Mouse (Mus musculus) embryonic facial prominence, embryonic 12.5 days (tissue): Measurements from ENCODE around the gene Ssxb9. TPM values are rescaled to one million over a fixed set of nuclear protein-coding genes. Genes with fewer than 3 reads are reported as not detected.
"Not testable (repeated sequence)": the region's sequence is repeated elsewhere in the genome, so short reads cannot be mapped to it uniquely, and the experiment has no call there.

Experiments used
- ATAC-seq: fragments of 200-750 bp; cut with Nextera tagmentation; 2 replicates; pipeline ENCODE4 v1.8.0; 2017; ENCODE audit not compliant: insufficient number of reproducible peaks, insufficient read depth, low FRiP score, low TSS enrichment
- H3K27ac ChIP-seq: fragments of 300-500 bp; sonication (generic); 2 replicates; pipeline ENCODE4 v1.5.1; 2016; ENCODE audit warnings: mild to moderate bottlenecking
- H3K27me3 ChIP-seq: fragments of 300-500 bp; sonication (generic); 2 replicates; pipeline ENCODE4 v1.6.1; 2016; ENCODE audit warnings: mild to moderate bottlenecking, moderate library complexity
- H3K36me3 ChIP-seq: fragments of 300-500 bp; sonication (generic); 2 replicates; pipeline ENCODE4 v1.6.1; 2016; ENCODE audit warnings: mild to moderate bottlenecking
- H3K4me1 ChIP-seq: fragments of 300-500 bp; sonication (generic); 2 replicates; pipeline ENCODE4 v1.6.1; 2016
- H3K4me2 ChIP-seq: fragments of 300-500 bp; sonication (generic); replicated peaks from 2 replicates; pipeline ENCODE4 v1.6.1; 2016; ENCODE audit warnings: mild to moderate bottlenecking, moderate library complexity
- H3K4me3 ChIP-seq: fragments of 300-500 bp; sonication (generic); 2 replicates; pipeline ENCODE4 v1.5.1; 2016; ENCODE audit warnings: mild to moderate bottlenecking
- H3K9ac ChIP-seq: fragments of 300-500 bp; sonication (generic); 2 replicates; pipeline ENCODE4 v1.6.1; 2016; ENCODE audit warnings: mild to moderate bottlenecking, moderate library complexity
- H3K9me3 ChIP-seq: fragments of 300-500 bp; sonication (generic); 2 replicates; pipeline ENCODE4 v1.6.1; 2016; ENCODE audit warnings: mild to moderate bottlenecking, moderate library complexity
- WGBS: fragments of 180-500 bp; shearing (Covaris S2); methylation state at CpG from one replicate; pipeline ENCODE4 v1.1.7; 2016; 5-methylcytosine and 5-hydroxymethylcytosine counted together
- polyA plus RNA-seq: library from polyadenylated mRNA; unstranded; fragments of >200 nt; fragmentation: Nextera tagmentation; extraction: Ambion mirVana; gene quantifications from 2 replicates; pipeline ENCODE4 v1.2.1, GENCODE M21; 2016

Ssxb9 gene
- not detected in 2 replicates for polyA plus RNA-seq

DNA sequence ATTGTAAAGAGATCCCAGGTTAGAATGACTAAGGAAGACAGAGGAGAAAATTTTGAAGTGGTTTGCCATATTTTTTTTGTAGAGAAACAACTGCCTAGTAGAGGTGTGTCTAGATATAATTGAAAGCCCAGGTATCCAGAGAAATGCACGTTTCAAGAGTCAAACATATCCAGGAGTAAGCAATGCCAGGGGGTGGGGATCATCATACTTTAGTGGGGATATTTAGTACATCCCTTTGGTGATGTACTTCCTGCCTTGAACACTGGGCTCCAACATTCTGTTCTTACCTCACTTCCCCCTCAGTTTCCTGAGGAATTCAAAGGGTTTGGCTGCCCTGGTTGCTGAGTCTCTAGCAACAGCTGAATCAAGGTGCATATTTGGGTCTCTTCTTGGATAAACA, at the start of gene Ssxb9:
Ssxb9 (plus strand) TSS at position 301 of the 400 bp plus-strand sequence.
- H3K9ac ChIP-seq: not testable (repeated sequence)

DNA sequence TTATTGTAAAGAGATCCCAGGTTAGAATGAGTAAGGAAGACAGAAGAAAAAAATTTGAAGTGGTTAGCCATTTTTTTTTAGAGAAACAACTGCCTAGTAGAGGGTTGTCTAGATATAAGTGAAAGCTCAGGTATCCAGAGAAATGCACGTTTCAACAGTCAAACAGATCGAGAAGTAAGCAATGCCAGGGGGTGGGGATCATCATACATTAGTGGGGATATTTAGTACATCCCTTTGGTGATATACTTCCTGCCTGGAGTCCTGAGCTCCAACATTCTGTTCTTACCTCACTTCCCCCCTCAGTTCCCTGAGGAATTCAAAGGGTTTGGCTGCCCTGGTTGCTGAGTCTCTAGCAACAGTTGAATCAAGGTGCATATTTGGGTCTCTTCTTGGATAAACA, 39.7 kb upstream of the Ssxb9 start, which contains the start of gene Ssxb10:
Ssxb10 (plus strand) TSS at position 301 of the 400 bp plus-strand sequence.
- ATAC-seq: no peak
- peaks cover 7% of the 10 kb centered on the region; the same call in 1 of the 2 replicates for H3K9me3 ChIP-seq
- no peak within 1 kb of the TSS for H3K27ac ChIP-seq
- H3K36me3 ChIP-seq: no peaks in the 10 kb centered on the region
- H3K4me2 ChIP-seq: no peak within 1 kb of the TSS
- 58% methylated on average over 2 of the region's 2 CpGs for WGBS
- H3K4me1 ChIP-seq: no peaks in the 10 kb centered on the region
- no peak within 1 kb of the TSS for H3K4me3 ChIP-seq
- no peaks in the 10 kb centered on the region for H3K27me3 ChIP-seq
- H3K9ac ChIP-seq: no peak within 1 kb of the TSS

More for the DNA sequence above, at the start of gene Ssxb9:
- not testable (repeated sequence) for H3K4me2 ChIP-seq, H3K4me3 ChIP-seq, ATAC-seq, H3K36me3 ChIP-seq, H3K27ac ChIP-seq, H3K9me3 ChIP-seq, H3K27me3 ChIP-seq, H3K4me1 ChIP-seq
- WGBS: 24% methylated on average over 1 of the region's 1 CpGs

DNA sequence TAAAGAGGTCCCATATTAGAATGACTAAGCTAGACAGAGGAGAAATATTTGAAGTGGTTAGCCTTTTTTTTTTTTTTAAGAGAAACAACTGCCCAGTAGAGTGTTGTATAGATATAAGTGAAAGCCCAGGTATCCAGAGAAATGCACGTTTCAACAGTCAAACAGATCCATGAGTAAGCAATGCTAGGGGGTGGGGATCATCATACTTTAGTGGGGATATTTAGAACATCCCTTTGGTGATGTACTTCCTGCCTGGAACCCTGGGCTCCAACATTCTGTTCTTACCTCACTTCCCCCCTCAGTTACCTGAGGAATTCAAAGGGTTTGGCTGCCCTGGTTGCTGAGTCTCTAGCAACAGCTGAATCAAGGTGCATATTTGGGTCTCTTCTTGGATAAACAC, 46.2 kb downstream of the Ssxb9 start, which contains the start of gene Ssxb1:
Ssxb1 (plus strand) TSS at position 301 of the 400 bp plus-strand sequence.
- not testable (repeated sequence) for H3K4me3 ChIP-seq, H3K27me3 ChIP-seq, H3K36me3 ChIP-seq, ATAC-seq, H3K4me2 ChIP-seq, H3K4me1 ChIP-seq, H3K9me3 ChIP-seq, H3K9ac ChIP-seq, H3K27ac ChIP-seq
- 26% methylated on average over 1 of the region's 1 CpGs for WGBS

Other genes starting within 250 kb of the Ssxb9 start
- 23.1 and 23.6 TPM in 2 replicates for gene Wdr13, start 234.1 kb upstream of the Ssxb9 start, polyA plus RNA-seq
- gene Rbm3, start 221.1 kb upstream of the Ssxb9 start, polyA plus RNA-seq: 466 and 497 TPM in 2 replicates
- 14.3 and 14.8 TPM in 2 replicates for gene Tbc1d25, start 190.8 kb upstream of the Ssxb9 start, polyA plus RNA-seq
- 28.4 and 30.8 TPM in 2 replicates for gene Ebp, start 173.5 kb upstream of the Ssxb9 start, polyA plus RNA-seq
- gene Porcn, start 160.5 kb upstream of the Ssxb9 start, polyA plus RNA-seq: 12.2 and 14.8 TPM in 2 replicates
- gene Ftsj1, start 114.6 kb upstream of the Ssxb9 start, polyA plus RNA-seq: 43.1 and 47.0 TPM in 2 replicates
- gene Slc38a5, start 95.8 kb upstream of the Ssxb9 start, polyA plus RNA-seq: 1.4 and 1.5 TPM in 2 replicates
- not detected in 2 replicates for gene Ssxb10, start 39.6 kb upstream of the Ssxb9 start, polyA plus RNA-seq
- gene Ssxb1, start 46.3 kb downstream of the Ssxb9 start, polyA plus RNA-seq: not detected in 2 replicates
- gene Ssxb2, start 94.7 kb downstream of the Ssxb9 start, polyA plus RNA-seq: not detected in 2 replicates
- not detected in 2 replicates for gene Gm14459, start 158.0 kb downstream of the Ssxb9 start, polyA plus RNA-seq
- gene Ssxb6, start 181.3 kb downstream of the Ssxb9 start, polyA plus RNA-seq: not detected in 2 replicates
- gene Ssxb3, start 224.8 kb downstream of the Ssxb9 start, polyA plus RNA-seq: not detected in 2 replicates